Mouse (Mus musculus) kidney, adult 2 months (tissue): Measurements from ENCODE around the gene Fbxl17.

Source experiments
- CTCF ChIP-seq: fragments of 200-500 bp; conservative IDR thresholded peaks from 2 replicates; pipeline ENCODE4 v1.5.1; 2011; ENCODE audit warnings: low read depth, mild to moderate bottlenecking, control low read depth, low read length, moderate library complexity, mixed read lengths; ENCODE audit not compliant: insufficient read depth, insufficient read length
- POLR2A ChIP-seq: fragments of 200-500 bp; IDR thresholded peaks from one replicate; pipeline ENCODE4 v1.6.1; 2011; ENCODE audit warnings: low read depth, low read length, control low read depth

DNA sequence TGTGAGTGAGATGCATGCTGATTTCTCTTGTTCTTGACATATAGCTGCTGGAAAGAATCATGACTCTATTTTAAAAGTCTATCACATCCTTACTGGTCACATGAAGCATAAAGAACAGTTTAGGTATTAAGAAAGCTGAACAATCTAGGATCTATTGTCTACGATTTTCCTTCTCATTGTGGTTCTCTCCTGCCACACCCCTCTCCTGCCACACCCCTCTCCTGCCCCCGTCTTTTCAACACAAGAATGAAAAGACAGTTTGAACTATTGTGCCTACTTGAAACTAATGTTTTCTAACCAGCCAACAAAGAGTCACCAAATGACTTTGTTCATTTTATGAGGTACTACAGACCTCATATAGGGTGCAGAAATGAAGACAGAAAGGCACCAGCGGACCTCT lies 316.4 kb downstream of the Fbxl17 start:
- no peak for TF ChIP-seq CTCF
- no peak for TF ChIP-seq POLR2A
